Mouse (Mus musculus) cerebellum, adult 2 months (tissue): ENCODE measurements around the gene Pacsin1. TPM values are rescaled to one million over a fixed set of nuclear protein-coding genes. Genes with fewer than 3 reads are reported as not detected.

Source experiments
- DNase-seq, 2 experiments: peaks; one replicate each; pipeline ENCODE4 v3.0.0; 2021
- H3K27ac ChIP-seq: fragments of 200-500 bp; 2 replicates; pipeline ENCODE4 v1.5.1; 2012; ENCODE audit warnings: low read length, control low read depth, inconsistent platforms; ENCODE audit not compliant: insufficient read depth
- H3K27me3 ChIP-seq: fragments of 200-500 bp; 2 replicates; pipeline ENCODE4 v1.6.1; 2012; ENCODE audit warnings: inconsistent platforms, mild to moderate bottlenecking, low read length, moderate library complexity; ENCODE audit not compliant: control insufficient read depth, insufficient read depth
- H3K4me1 ChIP-seq: fragments of 200-500 bp; 2 replicates; pipeline ENCODE4 v1.6.1; 2011; ENCODE audit warnings: low read length; ENCODE audit not compliant: control insufficient read depth, insufficient read depth
- H3K4me3 ChIP-seq: fragments of 200-500 bp; replicated peaks from 2 replicates; pipeline ENCODE3; 2011; ENCODE audit warnings: mild to moderate bottlenecking, low read depth, low read length, control low read depth; ENCODE audit not compliant: insufficient read depth
- CTCF ChIP-seq: fragments of 200-500 bp; IDR thresholded peaks from 2 replicates; pipeline ENCODE4 v1.5.1; 2011; ENCODE audit warnings: low read depth, mild to moderate bottlenecking, control low read depth, low read length, moderate library complexity, borderline replicate concordance; ENCODE audit not compliant: insufficient read depth
- POLR2A ChIP-seq: fragments of 200-500 bp; IDR thresholded peaks from 2 replicates; pipeline ENCODE4 v1.6.1; 2011; ENCODE audit warnings: low read length, control low read depth, borderline replicate concordance; ENCODE audit not compliant: insufficient read depth
- WGBS: fragments of 180-500 bp; shearing (Covaris S2); methylation state at CpG from one replicate; pipeline ENCODE4 v1.1.7; 2018; 5-methylcytosine and 5-hydroxymethylcytosine counted together
- polyA plus RNA-seq: library from polyadenylated mRNA; depleted of rRNA; stranded (reverse); fragments of >200 nt; gene quantifications from 2 replicates; pipeline ENCODE4 v1.2.3, GENCODE M21; 2012

Gene Pacsin1
- polyA plus RNA-seq, 1 experiment = 228 TPM

DNA sequence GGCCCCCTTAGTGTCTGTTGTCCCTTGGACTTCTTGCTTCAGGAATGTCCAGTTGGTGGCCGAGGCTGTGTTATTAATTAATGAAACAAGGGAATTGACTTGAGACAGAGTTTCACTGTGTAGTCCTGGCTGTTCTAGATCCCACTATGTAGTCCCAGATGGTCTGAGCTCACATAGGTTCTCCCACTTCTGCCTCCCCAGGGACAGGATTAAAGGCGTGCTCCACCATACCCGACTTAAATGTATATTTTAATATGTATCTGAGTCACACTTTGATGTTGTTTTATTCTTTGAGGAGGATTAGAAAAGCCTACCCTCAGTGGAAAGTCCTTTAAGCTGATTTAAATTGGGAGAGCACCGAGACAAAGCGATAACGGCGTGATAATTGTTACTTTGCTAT is 21.0 kb downstream of the Pacsin1 start:
- no peak for DNase-seq
- H3K4me1 ChIP-seq = peaks cover 63% of the 10 kb centered on the region
- H3K27me3 ChIP-seq = no peaks in the 10 kb centered on the region
- 48% methylated on average over 7 of the region's 7 CpGs for WGBS
- no peak for TF ChIP-seq CTCF
- TF ChIP-seq POLR2A = no peak
- no peak overlapping the region for H3K27ac ChIP-seq
- no peak overlapping the region for H3K4me3 ChIP-seq

DNA sequence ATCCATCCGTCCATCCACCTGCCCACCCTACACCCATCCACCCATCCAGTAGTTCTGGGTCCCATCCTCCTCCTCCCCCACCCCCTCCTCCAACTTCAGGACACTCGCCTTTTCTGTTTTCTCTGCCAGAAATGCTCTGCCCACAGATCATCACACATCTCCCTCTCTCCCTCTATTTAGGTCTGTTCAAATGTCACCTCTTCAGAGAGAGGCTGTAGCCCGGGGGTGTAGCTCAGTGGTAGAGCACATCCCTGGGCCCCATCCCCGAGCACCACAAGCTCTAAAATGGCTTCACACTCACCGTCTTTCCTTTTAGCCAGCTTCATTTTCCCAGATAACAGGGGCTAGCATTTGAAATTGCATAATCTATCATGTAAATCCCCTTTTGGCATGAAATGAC is 22.4 kb downstream of the Pacsin1 start:
- H3K4me3 ChIP-seq = no peak overlapping the region
- no peak overlapping the region for H3K27ac ChIP-seq
- H3K4me1 ChIP-seq = peaks cover 59% of the 10 kb centered on the region
- no peaks in the 10 kb centered on the region for H3K27me3 ChIP-seq
- TF ChIP-seq CTCF = no peak
- no peak for TF ChIP-seq POLR2A
- WGBS = 68% methylated on average over 5 of the region's 5 CpGs
- DNase-seq = no peak

DNA sequence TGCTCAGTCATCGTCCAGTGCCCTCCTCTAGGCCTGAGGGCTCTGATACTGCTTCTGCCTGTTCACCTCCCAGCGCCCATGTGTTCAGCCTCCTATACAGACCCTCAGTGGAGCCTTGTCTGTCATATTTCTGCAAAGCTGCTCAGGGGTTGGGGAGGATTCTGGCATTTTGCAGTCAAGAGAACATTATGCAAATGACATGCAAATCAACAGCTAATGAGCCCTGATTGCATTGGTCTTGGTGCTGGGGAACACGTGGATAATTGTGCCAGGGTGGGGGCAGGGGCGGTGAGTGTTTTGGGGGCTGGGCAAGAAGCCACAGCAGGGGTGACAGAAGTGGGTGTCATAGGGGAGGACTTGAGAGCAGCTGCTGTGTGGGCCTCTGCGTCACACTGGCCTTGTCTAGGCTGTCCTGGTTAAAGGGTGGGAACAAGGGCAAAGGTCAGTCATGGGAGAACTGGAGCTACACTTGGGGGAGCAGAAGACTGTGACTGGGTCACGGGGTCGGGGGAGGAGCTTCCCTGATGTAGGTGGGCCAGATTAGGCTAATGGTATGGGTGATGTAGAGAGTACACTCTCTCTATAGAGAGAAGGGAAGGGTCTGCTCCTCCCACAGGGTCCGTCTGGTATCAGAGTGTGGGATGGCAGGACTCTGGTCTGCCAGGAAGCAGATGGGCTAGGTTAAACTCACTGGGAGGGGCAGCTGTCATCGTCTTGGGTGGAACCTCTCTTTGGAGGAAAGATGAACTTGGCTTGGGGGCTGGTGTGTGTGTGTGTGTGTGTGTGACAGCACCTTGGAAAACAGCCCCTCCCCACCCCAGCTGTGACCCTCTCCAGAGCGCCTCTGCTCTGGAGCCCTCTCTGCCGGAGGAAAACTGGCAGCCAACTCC is 23.9 kb downstream of the Pacsin1 start:
- DNase-seq = peak in 1 of 2 experiments; percentile 42
- Histone ChIP-seq H3K27ac (peak overlapping the region; percentile 65), H3K4me1 (peaks cover 63% of the 10 kb centered on the region), H3K4me3 (peak overlapping the region; percentile 7), H3K27me3 (no peaks in the 10 kb centered on the region)
- 12% methylated on average over 11 of the region's 11 CpGs for WGBS
- TF ChIP-seq CTCF = no peak
- TF ChIP-seq POLR2A = no peak

DNA sequence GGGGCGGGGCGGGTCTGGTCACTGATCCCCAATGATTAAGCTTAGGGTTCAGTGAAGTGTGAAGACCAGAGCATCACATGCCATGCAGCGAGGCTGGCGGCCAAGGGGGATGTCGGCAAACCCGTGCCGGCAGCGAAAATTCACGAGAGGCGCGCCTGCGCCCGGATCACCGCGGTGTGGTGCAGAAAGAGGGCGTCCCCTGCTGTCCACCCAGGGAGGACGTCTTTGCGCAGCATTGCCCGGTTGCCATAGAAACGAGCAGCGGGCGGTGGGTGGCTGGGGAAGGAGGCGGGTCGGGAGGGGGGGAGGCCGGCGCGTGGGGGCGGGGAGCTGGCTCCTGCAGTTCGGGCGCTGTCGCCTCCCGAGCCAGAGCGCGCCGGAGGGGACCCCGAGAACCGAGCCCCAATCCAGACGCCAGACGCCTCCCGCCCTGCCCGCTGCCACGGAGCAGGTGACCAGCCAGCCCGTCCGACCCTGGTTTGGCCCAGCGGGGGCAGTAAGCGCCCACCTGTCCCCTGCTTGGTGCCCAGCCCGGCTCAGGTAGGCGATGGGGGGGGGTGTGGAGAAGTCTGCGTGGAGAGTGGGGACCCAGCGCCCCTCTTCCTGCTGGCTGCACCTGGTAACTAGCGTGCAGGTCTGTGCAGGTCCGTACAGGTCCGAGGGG is 29.7 kb downstream of the Pacsin1 start:
- H3K4me1 ChIP-seq = peaks cover 50% of the 10 kb centered on the region
- H3K27ac ChIP-seq = peak overlapping the region; percentile 24; the same call in 1 of the 2 replicates
- TF ChIP-seq CTCF (peak; percentile 54; the same call in 1 of the 2 replicates), POLR2A (no peak)
- under 1% methylated on average over 49 of the region's 53 CpGs for WGBS
- H3K4me3 ChIP-seq = peak overlapping the region; percentile 37
- no peaks in the 10 kb centered on the region for H3K27me3 ChIP-seq
- DNase-seq = peak; percentile 74 to 78

DNA sequence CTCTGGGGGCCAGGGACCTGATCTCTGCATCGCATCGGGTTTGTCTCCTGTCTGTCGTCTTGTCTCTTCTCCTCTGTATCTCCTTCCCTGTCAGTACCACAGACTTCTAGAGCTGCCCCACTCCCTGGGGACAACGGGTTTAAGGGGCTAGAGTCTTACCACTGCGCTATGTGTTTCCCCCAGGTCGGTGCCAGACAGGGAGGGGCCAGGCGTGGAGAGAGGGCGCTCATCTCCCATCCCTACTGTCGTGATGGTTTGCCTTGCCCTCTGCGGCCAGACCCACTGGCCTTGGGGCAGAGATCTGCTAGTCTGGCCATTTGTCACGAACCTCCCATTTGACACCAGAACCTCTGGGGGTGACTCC is 30.2 kb downstream of the Pacsin1 start:
- peak in 1 of 2 experiments; percentile 53 for DNase-seq
- H3K4me1 ChIP-seq = peaks cover 49% of the 10 kb centered on the region
- no peaks in the 10 kb centered on the region for H3K27me3 ChIP-seq
- TF ChIP-seq POLR2A (no peak), CTCF (no peak)
- peak overlapping the region; percentile 37 for H3K4me3 ChIP-seq
- WGBS = 3% methylated on average over 11 of the region's 11 CpGs
- H3K27ac ChIP-seq = peak overlapping the region; percentile 24; the same call in 1 of the 2 replicates

DNA sequence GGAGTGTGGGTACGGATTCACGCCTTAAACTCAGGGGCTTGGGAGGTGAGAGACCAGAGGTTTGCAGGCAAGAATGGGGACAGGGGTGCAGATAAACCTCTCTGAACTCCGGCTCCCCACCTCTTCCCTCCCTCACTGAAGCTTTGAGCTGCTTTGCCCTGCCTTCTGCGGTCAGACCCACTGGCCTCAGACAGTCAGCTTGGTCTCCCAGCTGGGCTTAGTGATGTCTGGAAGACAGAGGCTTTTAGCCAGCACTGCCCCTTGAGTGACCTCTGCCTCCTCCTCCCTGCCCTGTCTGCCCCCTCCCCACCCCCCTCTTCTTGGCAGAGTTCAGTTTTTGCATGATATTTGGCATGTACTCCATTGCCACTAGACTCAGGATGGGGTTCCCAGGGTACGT is 31.1 kb downstream of the Pacsin1 start:
- 33% methylated on average over 5 of the region's 5 CpGs for WGBS
- no peak overlapping the region for H3K27ac ChIP-seq
- peak in 1 of 2 experiments; percentile 38 for DNase-seq

DNA sequence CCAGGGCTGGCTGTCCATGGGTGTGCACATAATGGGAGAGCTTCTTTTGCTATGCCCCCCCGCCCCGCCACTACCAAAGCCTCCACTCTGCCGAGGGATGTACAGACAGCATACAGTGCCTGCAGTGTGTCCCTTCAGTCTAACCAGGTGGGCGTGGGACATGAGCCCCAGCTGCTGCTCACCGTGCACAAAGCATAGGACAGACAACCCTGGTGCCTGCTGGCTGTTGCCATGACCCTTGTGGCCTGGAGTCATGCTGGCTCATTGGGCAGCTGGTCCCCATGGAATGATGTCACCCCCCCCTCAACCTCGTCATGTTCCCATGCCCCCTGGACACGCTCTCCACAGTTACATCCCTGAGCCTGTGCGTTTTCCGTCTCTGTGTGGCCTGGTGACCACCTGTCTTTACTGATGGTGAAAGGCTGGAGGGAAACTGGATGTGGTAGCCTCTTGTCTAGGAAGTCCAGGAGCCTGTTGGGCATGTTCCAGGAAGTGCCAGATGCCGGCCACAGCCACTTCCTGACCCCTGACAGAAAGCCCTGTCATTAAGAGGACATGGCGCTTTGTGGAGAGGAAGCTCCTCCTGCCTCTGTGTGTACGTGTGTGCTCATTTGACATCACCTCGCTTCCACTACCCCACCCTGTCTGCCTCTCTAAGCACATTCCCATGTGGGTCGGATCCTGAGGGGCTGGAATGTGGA is 35.8 kb downstream of the Pacsin1 start:
- TF ChIP-seq POLR2A (no peak), CTCF (no peak)
- H3K27me3 ChIP-seq = no peaks in the 10 kb centered on the region
- peak in 1 of 2 experiments; percentile 41 for DNase-seq
- peaks cover 32% of the 10 kb centered on the region for H3K4me1 ChIP-seq
- 30% methylated on average over 13 of the region's 14 CpGs for WGBS
- H3K27ac ChIP-seq = no peak overlapping the region
- no peak overlapping the region for H3K4me3 ChIP-seq

More for the DNA sequence above, 31.1 kb downstream of the Pacsin1 start:
- Histone ChIP-seq H3K4me3 (no peak overlapping the region), H3K4me1 (peaks cover 57% of the 10 kb centered on the region), H3K27me3 (no peaks in the 10 kb centered on the region)
- TF ChIP-seq CTCF (no peak), POLR2A (no peak)
